In the genomic region with DNA sequence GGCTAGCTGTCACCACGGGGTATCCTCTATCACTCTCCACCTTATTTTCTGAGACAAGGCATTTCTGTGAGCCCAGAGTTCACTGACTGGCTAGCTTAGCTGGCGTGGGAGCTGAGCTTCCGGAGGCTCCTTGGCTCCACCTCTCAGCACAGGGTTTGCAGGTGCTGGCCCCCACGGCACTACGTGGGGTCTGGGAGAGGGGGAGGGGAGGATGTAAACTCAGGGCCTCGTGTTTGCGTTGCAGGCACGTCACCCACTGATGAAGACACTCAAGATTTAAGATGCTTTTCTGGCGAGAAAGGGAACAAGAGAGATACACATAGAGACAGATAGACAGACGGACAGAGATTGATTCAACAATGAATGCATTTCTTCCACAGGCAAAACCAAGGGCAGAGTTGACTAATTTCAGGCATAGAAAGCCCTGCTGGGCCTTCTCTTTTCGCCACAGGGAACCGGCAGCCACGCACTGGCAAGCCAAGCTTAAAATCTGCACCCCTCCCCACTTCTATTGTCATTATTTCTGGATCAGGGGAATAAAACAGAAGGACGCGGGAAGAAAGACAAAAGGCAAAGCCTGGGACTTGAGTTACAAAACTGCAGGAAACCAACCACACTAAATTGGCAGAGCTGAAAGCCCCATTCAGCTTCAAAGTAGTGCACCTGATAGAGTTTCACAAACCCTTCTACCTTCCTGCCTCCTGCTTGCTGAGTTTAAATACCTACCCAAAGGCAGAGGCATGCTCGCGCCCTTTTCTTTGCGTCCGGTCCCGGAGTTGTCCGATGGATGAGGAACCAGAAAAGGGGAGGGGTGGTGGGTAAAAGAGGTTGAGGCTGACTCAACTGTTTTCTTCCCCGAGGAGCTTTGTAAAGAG, we compare ENCODE assay signal across 10 mouse cellular contexts. TPM values are rescaled to one million over a fixed set of nuclear protein-coding genes. Genes with fewer than 3 reads are reported as not detected.
DNase-seq lines count a peak whose midpoint lies in the region; ATAC-seq lines count a peak whose summit lies in the region.
"Had no signal": no experiment of that assay in that cellular context is flagged by ENCODE, and none has a peak within 500 bp of the region (broad histone marks: within the 10 kb centered on the region; RNA-seq: fewer than 3 reads in every experiment).

No protein-coding gene starts in this region.

- no peaks in the 10 kb centered on the region for H3K36me3 ChIP-seq in kidney, embryonic 15.5 days
- H3K36me3 ChIP-seq in stomach, embryonic 15.5 days, result no peaks in the 10 kb centered on the region
- H3K36me3 ChIP-seq: liver, embryonic 13.5 days had no signal

- 0 out of 2 replicates have a peak, but pooled peaks cover 3% of the 10 kb centered on the region for H3K27me3 ChIP-seq in kidney, embryonic 15.5 days
- 0 out of 2 replicates have a peak, but pooled peaks cover 3% of the 10 kb centered on the region for H3K27me3 ChIP-seq in stomach, embryonic 15.5 days (replicated peaks)

- no peak overlapping the region for H3K27ac ChIP-seq in kidney, embryonic 15.5 days
- H3K27ac ChIP-seq in stomach, embryonic 15.5 days, result no peak overlapping the region
- H3K27ac ChIP-seq: liver, embryonic 13.5 days had no signal

- no peak for DNase-seq in kidney, postnatal 36 days
- peak; percentile 68 for DNase-seq in embryo, embryonic 10.5 days (ENCODE audit: low spot score)
- DNase-seq in lung, postnatal 4 days, result no peak
- no peak for DNase-seq in ovary, postnatal 14 days (ENCODE audit: low spot score)
- DNase-seq in cerebellum, adult 8-10 months, result no peak
- DNase-seq: adrenal gland, postnatal 25 days; liver, embryonic 13.5 days had no signal

- H3K9ac ChIP-seq in kidney, embryonic 15.5 days, result no peak overlapping the region
- H3K9ac ChIP-seq in stomach, embryonic 15.5 days, result no peak overlapping the region
- H3K9ac ChIP-seq: liver, embryonic 13.5 days had no signal

- H3K4me2 ChIP-seq in kidney, embryonic 15.5 days, result peak overlapping the region; percentile 42
- H3K4me2 ChIP-seq in stomach, embryonic 15.5 days, result 0 out of 2 replicates have a peak overlapping the region, but pooled peaks have one; percentile 8
- H3K4me2 ChIP-seq: liver, embryonic 13.5 days had no signal

- H3K9me3 ChIP-seq in kidney, embryonic 15.5 days (replicated peaks), result no peaks in the 10 kb centered on the region
- H3K9me3 ChIP-seq in stomach, embryonic 15.5 days, result no peaks in the 10 kb centered on the region
- H3K9me3 ChIP-seq: liver, embryonic 13.5 days had no signal

- WGBS in kidney, embryonic 15.5 days, result 5% methylated on average over 22 of the region's 22 CpGs
- WGBS in stomach, embryonic 15.5 days, result 12% methylated on average over 22 of the region's 22 CpGs

- peak; percentile 27; the same call in 1 of the 2 replicates for ATAC-seq in kidney, embryonic 15.5 days (replicated peaks; ENCODE audit: low FRiP score)
- peak; percentile 60 for ATAC-seq in inflammation-experienced regulatory T-cells, adult 6 months
- ATAC-seq in stomach, embryonic 15.5 days (ENCODE audit: insufficient read depth, low FRiP score, low read depth), result no peak

- H3K4me3 ChIP-seq in kidney, embryonic 15.5 days (replicated peaks), result no peak overlapping the region
- H3K4me3 ChIP-seq in stomach, embryonic 15.5 days (replicated peaks), result no peak overlapping the region
- H3K4me3 ChIP-seq: liver, embryonic 13.5 days had no signal

- peaks cover 31% of the 10 kb centered on the region for H3K4me1 ChIP-seq in kidney, embryonic 15.5 days
- 0 out of 2 replicates have a peak, but pooled peaks cover 6% of the 10 kb centered on the region for H3K4me1 ChIP-seq in stomach, embryonic 15.5 days

RNA-seq across cellular contexts. Expression of gene Atad1, which starts 12.9 kb away (rescaled TPM):
- polyA plus RNA-seq in kidney, embryonic 15.5 days (2015; fragmentation: Nextera tagmentation; extraction: Ambion mirVana), result 82.5 and 85.7 TPM in 2 replicates
- polyA plus RNA-seq in inflammation-experienced regulatory T-cells, adult 6 months (2017; shearing (Covaris generic)), result 100 to 1,000 TPM in 1 of 3 experiments, 10 to 100 TPM in 2; 92.3 to 115 (median 99.8) TPM
- polyA plus RNA-seq in stomach, embryonic 15.5 days (2015; fragmentation: Nextera tagmentation; extraction: Ambion mirVana), result 62.9 and 67.8 TPM in 2 replicates

RNA-seq across cellular contexts. Expression of gene Pten, which starts 30.6 kb away (rescaled TPM):
- polyA plus RNA-seq in kidney, embryonic 15.5 days (2015; fragmentation: Nextera tagmentation; extraction: Ambion mirVana), result 8.3 and 8.7 TPM in 2 replicates
- polyA plus RNA-seq in inflammation-experienced regulatory T-cells, adult 6 months (2017; shearing (Covaris generic)), result 10 to 100 TPM; 13.6 to 17.2 (median 16.0) TPM
- 9.3 and 9.7 TPM in 2 replicates for polyA plus RNA-seq in stomach, embryonic 15.5 days (2015; fragmentation: Nextera tagmentation; extraction: Ambion mirVana)
